Mouse (Mus musculus): ENCODE measurements around the gene Prkd2. TPM values are rescaled to one million over a fixed set of nuclear protein-coding genes. Genes with fewer than 3 reads are reported as not detected.

Prkd2 gene
- polyA plus RNA-seq, 1 experiment, result 4.7 TPM

- no peaks in the 10 kb centered on the region for H3K36me3 ChIP-seq (ENCODE audit: control insufficient read depth, insufficient read depth)
- TF ChIP-seq MYOD1 (IDR thresholded peaks at IDR 0.05; ENCODE audit: control insufficient read depth in 1 of 3, insufficient read length in 2 of 3, low read depth in 2 of 3) (peak; percentile 78 to 99 (median 98)), TCF3 (IDR thresholded peaks at IDR 0.05; ENCODE audit: insufficient read length, low read depth) (peak; percentile 93), MYOG (IDR thresholded peaks at IDR 0.05; ENCODE audit: control insufficient read depth in 1 of 3, insufficient read depth in 1 of 3, insufficient read length in 2 of 3, low read depth in 2 of 3) (peak; percentile 79 to 99 (median 98)), TCF12 (IDR thresholded peaks at IDR 0.05; ENCODE audit: insufficient read depth, poor library complexity, severe bottlenecking) (peak; percentile 96), REST (IDR thresholded peaks at IDR 0.05; ENCODE audit: insufficient read depth, insufficient read length) (no peak)
- no peaks in the 10 kb centered on the region for H3K27me3 ChIP-seq (ENCODE audit: control insufficient read depth, insufficient read depth, insufficient read length)
- H3ac ChIP-seq (ENCODE audit: control insufficient read depth, insufficient read length), result no peak overlapping the region
- peaks cover 5% of the 10 kb centered on the region for H3K79me2 ChIP-seq (ENCODE audit: control insufficient read depth, insufficient read depth)
- H3K4me3 ChIP-seq, result no peak overlapping the region
- H3K4me2 ChIP-seq (ENCODE audit: low read depth), result peak overlapping the region; percentile 52
These were observed 61.5 kb downstream of the Prkd2 start for GRCm38 (mm10) chr7:16904120-16904675.

- no peak overlapping the region for H3ac ChIP-seq (ENCODE audit: control insufficient read depth, insufficient read length)
- no peaks in the 10 kb centered on the region for H3K27me3 ChIP-seq (ENCODE audit: control insufficient read depth, insufficient read depth, insufficient read length)
- TF ChIP-seq MYOD1 (IDR thresholded peaks at IDR 0.05; ENCODE audit: control insufficient read depth in 1 of 3, insufficient read length in 2 of 3, low read depth in 2 of 3) (peak in 2 of 3 experiments; percentile 55 to 66), MYOG (IDR thresholded peaks at IDR 0.05; ENCODE audit: control insufficient read depth in 1 of 3, insufficient read depth in 1 of 3, insufficient read length in 2 of 3, low read depth in 2 of 3) (peak in 2 of 3 experiments; percentile 18 to 67), CEBPB (IDR thresholded peaks at IDR 0.05; ENCODE audit: insufficient read depth, poor library complexity, severe bottlenecking) (no peak)
- no peaks in the 10 kb centered on the region for H3K36me3 ChIP-seq (ENCODE audit: control insufficient read depth, insufficient read depth)
- peak overlapping the region; percentile 31 for H3K4me2 ChIP-seq (ENCODE audit: low read depth)
- peaks cover 9% of the 10 kb centered on the region for H3K79me2 ChIP-seq (ENCODE audit: control insufficient read depth, insufficient read depth)
- H3K4me3 ChIP-seq, result no peak overlapping the region
These were observed 62.9 kb downstream of the Prkd2 start for GRCm38 (mm10) chr7:16905491-16906021.

DNA sequence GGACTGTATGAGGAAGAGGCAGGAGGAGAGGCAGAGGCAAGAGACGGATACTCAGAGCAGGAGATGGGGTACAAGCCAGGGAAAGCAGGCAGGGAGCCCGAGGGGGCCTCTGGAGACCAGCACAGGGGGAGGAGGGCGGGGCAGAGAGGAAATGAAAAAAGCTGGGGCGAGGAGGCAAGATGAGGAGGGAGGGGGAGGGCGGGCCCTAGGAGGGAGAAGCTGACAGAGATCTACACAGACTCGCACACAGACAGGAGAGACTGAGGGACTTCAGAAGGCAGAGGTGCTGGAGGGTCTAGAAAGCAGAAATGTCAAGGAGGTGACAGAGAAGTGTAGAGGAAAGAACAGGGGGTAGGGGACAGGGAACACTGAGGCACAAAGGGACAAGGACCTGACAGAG, 63.6 kb downstream of the Prkd2 start, which contains the start of gene Ptgir:
TSS of gene Ptgir (plus strand) at position 210 of the 400 bp plus-strand sequence.
- TF ChIP-seq MAX (IDR thresholded peaks at IDR 0.05; ENCODE audit: low read depth) (no peak), REST (IDR thresholded peaks at IDR 0.05; ENCODE audit: insufficient read depth, insufficient read length) (no peak), E2F4 (IDR thresholded peaks at IDR 0.05; ENCODE audit: insufficient read depth) (no peak)
- Histone ChIP-seq H3K27me3 (ENCODE audit: control insufficient read depth, insufficient read depth, insufficient read length) (no peaks in the 10 kb centered on the region), H3K79me2 (ENCODE audit: control insufficient read depth, insufficient read depth) (peaks cover 9% of the 10 kb centered on the region)

GRCm38 (mm10) chr7:16906889-16907559, 64.3 kb downstream of the Prkd2 start:
- no peaks in the 10 kb centered on the region for H3K27me3 ChIP-seq (ENCODE audit: control insufficient read depth, insufficient read depth, insufficient read length)
- H3K36me3 ChIP-seq (ENCODE audit: control insufficient read depth, insufficient read depth), result no peaks in the 10 kb centered on the region
- peak overlapping the region; percentile 19 for H3K4me2 ChIP-seq (ENCODE audit: low read depth)
- H3K4me3 ChIP-seq, result no peak overlapping the region
- H3ac ChIP-seq (ENCODE audit: control insufficient read depth, insufficient read length), result no peak overlapping the region
- peaks cover 9% of the 10 kb centered on the region for H3K79me2 ChIP-seq (ENCODE audit: control insufficient read depth, insufficient read depth)
- no peak for TF ChIP-seq SRF (IDR thresholded peaks at IDR 0.05; ENCODE audit: control insufficient read depth, insufficient read length, low read depth)
- no peak for TF ChIP-seq POLR2AphosphoS2 (IDR thresholded peaks at IDR 0.05; ENCODE audit: insufficient read length, low read depth)
- no peak for TF ChIP-seq TCF12 (IDR thresholded peaks at IDR 0.05; ENCODE audit: insufficient read depth, poor library complexity, severe bottlenecking)
- TF ChIP-seq MYOG (IDR thresholded peaks at IDR 0.05; ENCODE audit: control insufficient read depth in 1 of 3, insufficient read depth in 1 of 3, insufficient read length in 2 of 3, low read depth in 2 of 3), result no peak
- TF ChIP-seq POLR2A (IDR thresholded peaks at IDR 0.05; ENCODE audit: insufficient read length, low read depth), result no peak
- no peak for TF ChIP-seq E2F4 (IDR thresholded peaks at IDR 0.05; ENCODE audit: insufficient read depth)
- no peak for TF ChIP-seq MAX (IDR thresholded peaks at IDR 0.05; ENCODE audit: low read depth)
- no peak for TF ChIP-seq TCF3 (IDR thresholded peaks at IDR 0.05; ENCODE audit: insufficient read length, low read depth)
- no peak for TF ChIP-seq MYOD1 (IDR thresholded peaks at IDR 0.05; ENCODE audit: control insufficient read depth in 1 of 3, insufficient read length in 2 of 3, low read depth in 2 of 3)
- no peak for TF ChIP-seq USF1 (IDR thresholded peaks at IDR 0.05; ENCODE audit: low read depth)
- no peak for TF ChIP-seq CEBPB (IDR thresholded peaks at IDR 0.05; ENCODE audit: insufficient read depth, poor library complexity, severe bottlenecking)
- no peak for TF ChIP-seq REST (IDR thresholded peaks at IDR 0.05; ENCODE audit: insufficient read depth, insufficient read length)

More for the DNA sequence above, 63.6 kb downstream of the Prkd2 start, which contains the start of gene Ptgir:
- Histone ChIP-seq H3K4me2 (ENCODE audit: low read depth) (peak within 1 kb of the TSS; percentile 31), H3K4me3 (no peak within 1 kb of the TSS), H3ac (ENCODE audit: control insufficient read depth, insufficient read length) (no peak within 1 kb of the TSS), H3K36me3 (ENCODE audit: control insufficient read depth, insufficient read depth) (no peaks in the 10 kb centered on the region)

DNA sequence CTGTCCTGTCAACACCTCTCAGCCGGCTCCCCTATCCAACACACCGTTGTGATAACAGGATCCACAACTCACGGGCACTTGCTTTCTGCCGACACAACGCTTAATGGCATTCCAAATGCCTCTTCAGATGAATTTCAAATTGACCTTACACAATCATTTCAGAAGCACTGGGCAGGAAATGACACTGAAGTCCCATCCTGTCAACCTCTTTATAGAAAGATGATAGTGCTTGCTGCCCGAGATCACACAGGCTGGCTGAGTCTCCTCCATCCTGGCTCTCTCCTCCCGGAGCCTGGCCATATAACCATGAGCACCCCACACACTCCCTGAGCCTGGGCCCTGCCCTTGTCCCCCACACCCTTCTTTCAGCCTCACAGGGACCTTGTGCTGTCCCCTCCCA, 65.1 kb downstream of the Prkd2 start:
- Histone ChIP-seq H3K27me3 (ENCODE audit: control insufficient read depth, insufficient read depth, insufficient read length) (no peaks in the 10 kb centered on the region), H3K4me3 (no peak overlapping the region)

More for the DNA sequence above, 65.1 kb downstream of the Prkd2 start:
- TF ChIP-seq MYOG (IDR thresholded peaks at IDR 0.05; ENCODE audit: control insufficient read depth in 1 of 3, insufficient read depth in 1 of 3, insufficient read length in 2 of 3, low read depth in 2 of 3) (no peak), MAX (IDR thresholded peaks at IDR 0.05; ENCODE audit: low read depth) (no peak), SRF (IDR thresholded peaks at IDR 0.05; ENCODE audit: control insufficient read depth, insufficient read length, low read depth) (no peak)
- Histone ChIP-seq H3K79me2 (ENCODE audit: control insufficient read depth, insufficient read depth) (peaks cover 9% of the 10 kb centered on the region), H3ac (ENCODE audit: control insufficient read depth, insufficient read length) (no peak overlapping the region), H3K4me2 (ENCODE audit: low read depth) (peak overlapping the region; percentile 3), H3K36me3 (ENCODE audit: control insufficient read depth, insufficient read depth) (no peaks in the 10 kb centered on the region)
